ENCODE assay signal across 13 mouse cellular contexts in the genomic region with DNA sequence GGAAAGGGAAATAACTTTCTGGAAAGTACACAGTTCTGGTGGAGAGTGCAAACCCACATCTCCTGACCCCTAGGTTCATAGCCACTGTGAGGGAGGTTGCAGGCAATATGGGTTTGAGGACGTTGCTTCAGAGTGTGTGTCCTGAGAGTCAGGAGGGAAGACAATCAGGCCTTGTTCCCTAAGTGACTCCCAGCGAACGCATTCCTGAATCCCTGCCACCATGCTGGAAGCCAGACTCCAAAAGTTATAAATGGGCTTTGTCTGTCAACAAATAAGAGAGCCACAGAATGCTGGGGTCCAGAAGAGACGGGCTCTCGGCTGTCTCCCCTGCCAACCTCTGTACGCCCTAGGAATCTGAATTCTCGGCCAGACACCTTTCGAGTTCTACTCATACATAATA. TPM values are rescaled to one million over a fixed set of nuclear protein-coding genes. Genes with fewer than 3 reads are reported as not detected.
DNase-seq lines count a peak whose midpoint lies in the region; ATAC-seq and TF ChIP-seq lines count a peak whose summit lies in the region.
"Had no signal": no experiment of that assay in that cellular context is flagged by ENCODE, and none has a peak within 500 bp of the region (broad histone marks: within the 10 kb centered on the region; RNA-seq: fewer than 3 reads in every experiment).

No protein-coding gene starts in this region.

- H3K9me3 ChIP-seq in heart, embryonic 12.5 days (replicated peaks), result no peaks in the 10 kb centered on the region
- no peaks in the 10 kb centered on the region for H3K9me3 ChIP-seq in hindbrain, embryonic 11.5 days (ENCODE audit: control insufficient read depth, low read length)
- no peaks in the 10 kb centered on the region for H3K9me3 ChIP-seq in midbrain, postnatal 0 days (ENCODE audit: low read length)
- no peaks in the 10 kb centered on the region for H3K9me3 ChIP-seq in lung, postnatal 0 days (ENCODE audit: low read length)
- H3K9me3 ChIP-seq: forebrain, embryonic 13.5 days had no signal

- peaks cover 22% of the 10 kb centered on the region for H3K4me1 ChIP-seq in heart, embryonic 12.5 days (replicated peaks)
- H3K4me1 ChIP-seq in hindbrain, embryonic 11.5 days (replicated peaks; ENCODE audit: control insufficient read depth, insufficient read depth, low read length), result no peaks in the 10 kb centered on the region
- no peaks in the 10 kb centered on the region; the same call in 1 of the 2 replicates for H3K4me1 ChIP-seq in midbrain, postnatal 0 days (ENCODE audit: insufficient read depth, low read length)
- H3K4me1 ChIP-seq in lung, postnatal 0 days (ENCODE audit: insufficient read depth, low read depth, low read length), result no peaks in the 10 kb centered on the region

- no peak overlapping the region for H3K4me3 ChIP-seq in heart, embryonic 12.5 days
- no peak overlapping the region for H3K4me3 ChIP-seq in hindbrain, embryonic 11.5 days (ENCODE audit: low read depth, low read length)
- no peak overlapping the region for H3K4me3 ChIP-seq in midbrain, postnatal 0 days (ENCODE audit: low read depth, low read length)
- no peak overlapping the region for H3K4me3 ChIP-seq in lung, postnatal 0 days (ENCODE audit: low read depth, low read length)
- H3K4me3 ChIP-seq: forebrain, embryonic 13.5 days had no signal

- H3K36me3 ChIP-seq in heart, embryonic 12.5 days, result no peaks in the 10 kb centered on the region
- H3K36me3 ChIP-seq in hindbrain, embryonic 11.5 days (ENCODE audit: control insufficient read depth, insufficient read depth, low read length), result no peaks in the 10 kb centered on the region
- H3K36me3 ChIP-seq in midbrain, postnatal 0 days (ENCODE audit: insufficient read depth, low read length), result no peaks in the 10 kb centered on the region
- H3K36me3 ChIP-seq in lung, postnatal 0 days (ENCODE audit: insufficient read depth, low read length), result no peaks in the 10 kb centered on the region

- no peak overlapping the region for H3K9ac ChIP-seq in heart, embryonic 12.5 days
- H3K9ac ChIP-seq in hindbrain, embryonic 11.5 days (ENCODE audit: low read depth, low read length), result no peak overlapping the region
- H3K9ac ChIP-seq in midbrain, postnatal 0 days (replicated peaks; ENCODE audit: low read length, poor library complexity, severe bottlenecking), result no peak overlapping the region
- no peak overlapping the region for H3K9ac ChIP-seq in lung, postnatal 0 days (replicated peaks; ENCODE audit: low read depth)
- H3K9ac ChIP-seq: forebrain, embryonic 13.5 days had no signal

- no peak for TF ChIP-seq EP300 in lung, postnatal 0 days (IDR thresholded peaks at IDR 0.05)

- H3K4me2 ChIP-seq in heart, embryonic 12.5 days, result no peak overlapping the region
- H3K4me2 ChIP-seq in hindbrain, embryonic 11.5 days (replicated peaks; ENCODE audit: low read depth, low read length), result no peak overlapping the region
- H3K4me2 ChIP-seq in midbrain, postnatal 0 days (ENCODE audit: low read depth, low read length, poor library complexity, severe bottlenecking), result no peak overlapping the region
- H3K4me2 ChIP-seq in lung, postnatal 0 days (replicated peaks; ENCODE audit: low read depth, low read length), result no peak overlapping the region
- H3K4me2 ChIP-seq: forebrain, embryonic 13.5 days; liver, embryonic 11.5 days had no signal

- 49% methylated on average over 8 of the region's 8 CpGs for whole genome bisulfite sequencing in heart, embryonic 12.5 days
- 37% methylated on average over 8 of the region's 8 CpGs for WGBS in hindbrain, embryonic 11.5 days
- WGBS in midbrain, postnatal 0 days, result 51% methylated on average over 8 of the region's 8 CpGs
- WGBS in lung, postnatal 0 days, result 45% methylated on average over 8 of the region's 8 CpGs

- DNase-seq in heart, adult 11 months, result peak; percentile 96
- DNase-seq in fibroblast of lung, adult 2 months (ENCODE audit: low read depth), result peak; percentile 95
- DNase-seq in hindbrain, embryonic 11.5 days (ENCODE audit: low spot score), result no peak
- peak; percentile 72 for DNase-seq in midbrain, postnatal 0 days (ENCODE audit: low spot score)
- no peak for DNase-seq in gastrocnemius, adult 8-10 months (ENCODE audit: low spot score in 2 of 2)
- no peak for DNase-seq in adrenal gland, postnatal 36 days
- no peak for DNase-seq in lung, postnatal 0 days (ENCODE audit: low spot score)
- DNase-seq: gastrocnemius, postnatal 14 days; lung, postnatal 4 days; thymus, postnatal 14 days had no signal

- TF ChIP-seq CTCF in midbrain, postnatal 0 days (IDR thresholded peaks at IDR 0.05), result no peak
- TF ChIP-seq CTCF in lung, postnatal 0 days (IDR thresholded peaks at IDR 0.05), result no peak

- ATAC-seq in heart, embryonic 12.5 days (ENCODE audit: insufficient number of reproducible peaks, low FRiP score), result no peak
- ATAC-seq in hindbrain, embryonic 11.5 days (ENCODE audit: low FRiP score), result no peak
- ATAC-seq in midbrain, postnatal 0 days (ENCODE audit: low FRiP score), result no peak
- no peak for ATAC-seq in lung, postnatal 0 days
- ATAC-seq: forebrain, embryonic 13.5 days had no signal

- H3K27me3 ChIP-seq in heart, embryonic 12.5 days (replicated peaks), result peaks cover 15% of the 10 kb centered on the region
- H3K27me3 ChIP-seq in hindbrain, embryonic 11.5 days (ENCODE audit: control insufficient read depth, insufficient read depth, low read length), result no peaks in the 10 kb centered on the region
- H3K27me3 ChIP-seq in midbrain, postnatal 0 days (ENCODE audit: insufficient read depth, low read length), result no peaks in the 10 kb centered on the region
- H3K27me3 ChIP-seq in lung, postnatal 0 days (replicated peaks; ENCODE audit: insufficient read depth, low read length), result no peaks in the 10 kb centered on the region
- H3K27me3 ChIP-seq: forebrain, embryonic 13.5 days had no signal

- no peak overlapping the region for H3K27ac ChIP-seq in heart, embryonic 12.5 days (ENCODE audit: poor library complexity, severe bottlenecking)
- peak overlapping the region; percentile 36; the same call in 1 of the 2 replicates for H3K27ac ChIP-seq in hindbrain, embryonic 11.5 days (ENCODE audit: low read depth, low read length)
- H3K27ac ChIP-seq in midbrain, postnatal 0 days (ENCODE audit: low read depth, low read length), result no peak overlapping the region
- no peak overlapping the region for H3K27ac ChIP-seq in lung, postnatal 0 days (ENCODE audit: low read length)
- H3K27ac ChIP-seq: forebrain, embryonic 13.5 days had no signal

RNA-seq across cellular contexts. Expression of a gene that starts 24.5 kb away (rescaled TPM):
- 714 and 736 TPM in 2 replicates for polyA plus RNA-seq in heart, embryonic 12.5 days (2016; fragmentation: Nextera tagmentation; extraction: Ambion mirVana)
- polyA plus RNA-seq in hindbrain, embryonic 11.5 days (2014; fragmentation: Nextera tagmentation; extraction: Ambion mirVana), result 1,024 and 1,073 TPM in 2 replicates
- total RNA-seq in midbrain, postnatal 0 days (2014; rRNA removed), result 3,080 and 3,220 TPM in 2 replicates
- polyA plus RNA-seq in midbrain, postnatal 0 days (2015; fragmentation: Nextera tagmentation; extraction: Ambion mirVana), result 983 and 1,053 TPM in 2 replicates
- total RNA-seq in gastrocnemius, adult 8-10 months (2022), result 1,000 to 10,000 TPM; 1,384 to 1,601 (median 1,420) TPM
- total RNA-seq in adrenal gland, postnatal 36 days (2021), result 1,000 to 10,000 TPM; 2,143 to 2,265 TPM
- 997 and 1,182 TPM in 2 replicates for polyA plus RNA-seq in lung, postnatal 0 days (2015; fragmentation: Nextera tagmentation; extraction: Ambion mirVana)

RNA-seq across cellular contexts. Expression of a gene that starts 56.7 kb away (rescaled TPM):
- 83.9 and 97.4 TPM in 2 replicates for polyA plus RNA-seq in heart, embryonic 12.5 days (2016; fragmentation: Nextera tagmentation; extraction: Ambion mirVana)
- polyA plus RNA-seq in hindbrain, embryonic 11.5 days (2014; fragmentation: Nextera tagmentation; extraction: Ambion mirVana), result 97.2 and 100 TPM in 2 replicates
- 3.1 and 4.4 TPM in 2 replicates for total RNA-seq in midbrain, postnatal 0 days (2014; rRNA removed)
- 4.5 and 5.8 TPM in 2 replicates for polyA plus RNA-seq in midbrain, postnatal 0 days (2015; fragmentation: Nextera tagmentation; extraction: Ambion mirVana)
- total RNA-seq in gastrocnemius, adult 8-10 months (2022), result under 1 TPM in 2 of 4 experiments, not detected in 2; 0.46 to 0.68 TPM
- 1 to 10 TPM; 5.5 to 8.5 TPM for total RNA-seq in adrenal gland, postnatal 36 days (2021)
- polyA plus RNA-seq in lung, postnatal 0 days (2015; fragmentation: Nextera tagmentation; extraction: Ambion mirVana), result 7.7 and 11.0 TPM in 2 replicates

Comparison
In these comparisons a context has a peak if more than half of its experiments do, and no peak if none do; other contexts are left out.
1. DNase-seq: peak in heart, adult 11 months (single experiment), fibroblast of lung, adult 2 months (single experiment) and midbrain, postnatal 0 days (single experiment); none in hindbrain, embryonic 11.5 days (single experiment), gastrocnemius, adult 8-10 months (0 of 2), adrenal gland, postnatal 36 days (0 of 2) and lung, postnatal 0 days (single experiment).